27 mouse cellular contexts compared by ENCODE assay signal in genomic region chr8:19773461-19773860, GRCm38 (mm10). TPM values are rescaled to one million over a fixed set of nuclear protein-coding genes. Genes with fewer than 3 reads are reported as not detected.
"Had no signal": no experiment of that assay in that cellular context is flagged by ENCODE, and none has a peak within 500 bp of the region (broad histone marks: within the 10 kb centered on the region; RNA-seq: fewer than 3 reads in every experiment).

No protein-coding gene starts in this region.

RNA-seq across cellular contexts. Expression of gene 4930467E23Rik, which starts 44.1 kb away (rescaled TPM):
- polyA plus RNA-seq: limb, embryonic 10.5 days; limb, embryonic 12.5 days; limb, embryonic 13.5 days; limb, embryonic 14.5 days; limb, embryonic 15.5 days; liver, adult 2 months; liver, embryonic 11.5 days; liver, embryonic 12.5 days; liver, embryonic 13.5 days; liver, embryonic 14.5 days; liver, embryonic 15.5 days; liver, embryonic 16.5 days; liver, postnatal 0 days; lung, adult 2 months; lung, embryonic 14.5 days; lung, embryonic 15.5 days; lung, embryonic 16.5 days; macrophage; midbrain, embryonic 10.5 days; midbrain, embryonic 11.5 days; midbrain, embryonic 12.5 days; midbrain, embryonic 13.5 days; midbrain, embryonic 15.5 days; midbrain, embryonic 16.5 days; midbrain, postnatal 0 days; myocyte; neural tube, embryonic 11.5 days had no signal
